Mouse (Mus musculus) splenic B cell, adult 2 months (primary cell): Measurements from ENCODE around the gene Ythdf2.
"Not testable (repeated sequence)": the region's sequence is repeated elsewhere in the genome, so short reads cannot be mapped to it uniquely, and the experiment has no call there.

ENCODE experiments used
- DNase-seq: peaks from one replicate; pipeline ENCODE4 v3.0.0-alpha.2; 2011; ENCODE audit warnings: low read depth, low spot score
- H3K27me3 ChIP-seq: 2 replicates; pipeline ENCODE4 v1.6.1; 2012; ENCODE audit warnings: mild to moderate bottlenecking, low read length, moderate library complexity, mixed read lengths; ENCODE audit not compliant: control insufficient read depth, poor library complexity, insufficient read depth, severe bottlenecking
- H3K36me3 ChIP-seq: 2 replicates; pipeline ENCODE4 v1.6.1; 2012; ENCODE audit warnings: mild to moderate bottlenecking, low read length, moderate library complexity, mixed read lengths; ENCODE audit not compliant: control insufficient read depth, poor library complexity, insufficient read depth, severe bottlenecking

The Ythdf2 gene

GRCm38 (mm10) chr4:132230422-132230821 lies 18.3 kb upstream of the Ythdf2 start:
- DNase-seq, result no peak
- Histone ChIP-seq H3K36me3 (no peaks in the 10 kb centered on the region; the same call in 1 of the 2 replicates), H3K27me3 (no peaks in the 10 kb centered on the region)

GRCm38 (mm10) chr4:132222001-132222400 lies 9.9 kb upstream of the Ythdf2 start:
- H3K36me3 ChIP-seq, DNase-seq, H3K27me3 ChIP-seq: not testable (repeated sequence)

- H3K36me3 ChIP-seq, DNase-seq: not testable (repeated sequence)
Measured at GRCm38 (mm10) chr4:132218439-132218838, 6.3 kb upstream of the Ythdf2 start.

GRCm38 (mm10) chr4:132217781-132218180 lies 5.7 kb upstream of the Ythdf2 start:
- no peaks in the 10 kb centered on the region for H3K36me3 ChIP-seq
- no peaks in the 10 kb centered on the region for H3K27me3 ChIP-seq
- no peak for DNase-seq

More at GRCm38 (mm10) chr4:132218439-132218838, 6.3 kb upstream of the Ythdf2 start:
- H3K27me3 ChIP-seq, result not testable (repeated sequence)

GRCm38 (mm10) chr4:132216602-132217001 lies 4.5 kb upstream of the Ythdf2 start:
- DNase-seq, result no peak
- H3K36me3 ChIP-seq, result no peaks in the 10 kb centered on the region
- no peaks in the 10 kb centered on the region for H3K27me3 ChIP-seq

- Histone ChIP-seq H3K36me3 (0 out of 2 replicates have a peak, but pooled peaks cover 1% of the 10 kb centered on the region), H3K27me3 (no peaks in the 10 kb centered on the region)
- peak; percentile 68 for DNase-seq
Measured at GRCm38 (mm10) chr4:132214847-132215246, 2.7 kb upstream of the Ythdf2 start.

- Histone ChIP-seq H3K27me3 (no peaks in the 10 kb centered on the region), H3K36me3 (peaks cover 1% of the 10 kb centered on the region; the same call in 1 of the 2 replicates)
- DNase-seq, result peak; percentile 41
Measured at GRCm38 (mm10) chr4:132211091-132211942, 786 bp downstream of the Ythdf2 start.

- Histone ChIP-seq H3K36me3 (peaks cover 3% of the 10 kb centered on the region; the same call in 1 of the 2 replicates), H3K27me3 (no peaks in the 10 kb centered on the region)
- no peak for DNase-seq
Measured at GRCm38 (mm10) chr4:132210325-132210724, 1.8 kb downstream of the Ythdf2 start.

- H3K36me3 ChIP-seq, result peaks cover 5% of the 10 kb centered on the region; the same call in 1 of the 2 replicates
- no peak for DNase-seq
- no peaks in the 10 kb centered on the region for H3K27me3 ChIP-seq
Measured at GRCm38 (mm10) chr4:132209299-132209698, 2.8 kb downstream of the Ythdf2 start.

GRCm38 (mm10) chr4:132207280-132207679 lies 4.8 kb downstream of the Ythdf2 start:
- no peaks in the 10 kb centered on the region for H3K27me3 ChIP-seq
- peak; percentile 28 for DNase-seq
- peaks cover 8% of the 10 kb centered on the region for H3K36me3 ChIP-seq

- DNase-seq, result no peak
- Histone ChIP-seq H3K36me3 (peaks cover 6% of the 10 kb centered on the region; the same call in 1 of the 2 replicates), H3K27me3 (no peaks in the 10 kb centered on the region)
Measured at GRCm38 (mm10) chr4:132198771-132199170, 13.3 kb downstream of the Ythdf2 start.

GRCm38 (mm10) chr4:132198285-132198712 lies 13.8 kb downstream of the Ythdf2 start:
- DNase-seq, result peak; percentile 71
- Histone ChIP-seq H3K27me3 (no peaks in the 10 kb centered on the region), H3K36me3 (peaks cover 6% of the 10 kb centered on the region; the same call in 1 of the 2 replicates)

GRCm38 (mm10) chr4:132194975-132195374 lies 17.1 kb downstream of the Ythdf2 start:
- H3K36me3 ChIP-seq, result 0 out of 2 replicates have a peak, but pooled peaks cover 5% of the 10 kb centered on the region
- DNase-seq, result no peak
- no peaks in the 10 kb centered on the region for H3K27me3 ChIP-seq

GRCm38 (mm10) chr4:132194373-132194772 lies 17.7 kb downstream of the Ythdf2 start:
- Histone ChIP-seq H3K27me3 (no peaks in the 10 kb centered on the region), H3K36me3 (0 out of 2 replicates have a peak, but pooled peaks cover 5% of the 10 kb centered on the region)
- no peak for DNase-seq

GRCm38 (mm10) chr4:132187826-132188401 lies 24.2 kb downstream of the Ythdf2 start:
- Histone ChIP-seq H3K27me3 (no peaks in the 10 kb centered on the region), H3K36me3 (peaks cover 9% of the 10 kb centered on the region; the same call in 1 of the 2 replicates)
- no peak for DNase-seq
